Mouse (Mus musculus): Measurements from ENCODE around the gene Prkd2. TPM values are rescaled to one million over a fixed set of nuclear protein-coding genes. Genes with fewer than 3 reads are reported as not detected.

Gene Prkd2
- total and polyA plus RNA-seq, 2 experiments from 2014 or later, result 8.8 to 10.6 TPM

DNA sequence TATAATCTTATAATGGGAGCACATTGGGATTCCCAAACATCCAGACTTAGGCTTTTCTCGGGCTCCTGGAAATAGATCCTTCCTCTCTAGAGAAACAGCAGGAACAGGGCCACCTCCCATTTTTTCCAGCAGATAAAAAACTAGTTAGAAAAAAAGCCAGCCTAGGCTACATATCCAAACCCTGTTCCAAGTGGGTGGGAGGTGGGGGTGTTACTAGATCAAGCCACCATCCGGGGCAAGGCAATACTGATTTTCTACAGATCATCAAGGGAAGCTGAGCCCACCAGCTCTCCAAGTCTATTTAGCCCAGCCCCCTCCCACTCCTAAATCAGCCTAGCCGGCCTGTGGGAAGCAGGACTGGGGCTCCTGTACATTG lies 2.0 kb downstream of the Prkd2 start:
- H3K9me3 ChIP-seq (replicated peaks; ENCODE audit: control insufficient read depth, low read length), result no peaks in the 10 kb centered on the region
- H3K4me2 ChIP-seq (ENCODE audit: low read depth, low read length), result peak overlapping the region; percentile 96
- peaks cover 10% of the 10 kb centered on the region; the same call in 1 of the 2 replicates for H3K4me1 ChIP-seq (ENCODE audit: control insufficient read depth, insufficient read depth)
- WGBS, result 57% methylated on average over 3 of the region's 3 CpGs
- DNase-seq (ENCODE audit: low spot score), result no peak
- peak overlapping the region; percentile 83; the same call in 1 of the 2 replicates for H3K9ac ChIP-seq (replicated peaks; ENCODE audit: low read depth, low read length)
- peak overlapping the region; percentile 84 for H3K4me3 ChIP-seq (ENCODE audit: low read depth, low read length)
- TF ChIP-seq CTCF (IDR thresholded peaks at IDR 0.05; ENCODE audit: low read depth), result no peak
- TF ChIP-seq EP300 (IDR thresholded peaks at IDR 0.05; ENCODE audit: low read depth), result no peak
- no peak for ATAC-seq (ENCODE audit: insufficient read depth, low read depth)
- H3K27ac ChIP-seq (ENCODE audit: low read depth), result peak overlapping the region; percentile 90
- no peaks in the 10 kb centered on the region for H3K27me3 ChIP-seq (ENCODE audit: control insufficient read depth, insufficient read depth, low read length)
- peaks cover 42% of the 10 kb centered on the region for H3K36me3 ChIP-seq (replicated peaks; ENCODE audit: control insufficient read depth, insufficient read depth, low read length)

DNA sequence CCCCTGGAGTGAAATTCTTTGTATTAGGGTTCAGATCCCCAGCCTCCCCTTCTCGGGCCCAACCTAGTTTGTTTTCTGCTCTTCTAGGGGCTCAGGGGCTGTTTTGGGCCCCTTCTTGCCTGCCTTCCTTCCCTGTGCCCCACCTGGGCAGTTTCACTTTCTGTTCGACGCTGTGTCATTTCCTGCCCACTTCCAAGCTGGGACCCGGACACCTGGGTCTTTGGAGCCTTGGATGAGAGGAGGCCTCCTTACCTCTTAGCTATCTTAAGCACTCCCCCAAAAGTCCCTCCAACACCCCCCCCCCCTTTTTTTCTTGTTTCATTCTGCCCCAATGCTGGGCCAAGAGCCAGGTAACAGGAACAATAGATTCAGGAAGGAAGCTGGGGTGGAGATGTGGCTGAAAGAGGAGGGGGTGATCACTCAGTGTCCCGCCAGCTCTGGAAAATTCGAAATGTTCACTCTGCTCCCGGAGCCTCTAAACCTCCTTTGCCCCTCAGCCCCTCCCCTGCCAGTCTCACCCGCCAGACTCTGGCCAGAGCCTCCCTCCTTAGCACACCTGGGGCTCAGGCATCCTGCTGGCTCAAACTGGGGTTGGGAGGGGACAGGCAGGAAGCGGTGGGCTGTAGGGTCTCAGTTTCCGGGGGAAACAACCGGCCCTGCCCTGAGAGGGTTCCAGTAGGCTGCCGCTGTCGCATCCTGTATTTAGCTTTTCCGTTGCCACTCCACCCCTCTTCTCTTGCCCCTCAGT lies 2.5 kb downstream of the Prkd2 start:
- Histone ChIP-seq H3K4me1 (ENCODE audit: control insufficient read depth, insufficient read depth) (peaks cover 10% of the 10 kb centered on the region; the same call in 1 of the 2 replicates), H3K27ac (ENCODE audit: low read depth) (peak overlapping the region; percentile 90), H3K4me3 (ENCODE audit: low read depth, low read length) (peak overlapping the region; percentile 84), H3K4me2 (ENCODE audit: low read depth, low read length) (peak overlapping the region; percentile 96), H3K36me3 (replicated peaks; ENCODE audit: control insufficient read depth, insufficient read depth, low read length) (peaks cover 42% of the 10 kb centered on the region), H3K27me3 (ENCODE audit: control insufficient read depth, insufficient read depth, low read length) (no peaks in the 10 kb centered on the region), H3K9me3 (replicated peaks; ENCODE audit: control insufficient read depth, low read length) (no peaks in the 10 kb centered on the region), H3K9ac (replicated peaks; ENCODE audit: low read depth, low read length) (peak overlapping the region; percentile 54; the same call in 1 of the 2 replicates)
- TF ChIP-seq CTCF (IDR thresholded peaks at IDR 0.05; ENCODE audit: low read depth) (no peak), EP300 (IDR thresholded peaks at IDR 0.05; ENCODE audit: low read depth) (0 out of 2 replicates have a peak, but pooled peaks have one; percentile 26)
- DNase-seq (ENCODE audit: low spot score) (peak; percentile 60), ATAC-seq (ENCODE audit: insufficient read depth, low read depth) (peak; percentile 13)
- 39% methylated on average over 14 of the region's 14 CpGs for WGBS

DNA sequence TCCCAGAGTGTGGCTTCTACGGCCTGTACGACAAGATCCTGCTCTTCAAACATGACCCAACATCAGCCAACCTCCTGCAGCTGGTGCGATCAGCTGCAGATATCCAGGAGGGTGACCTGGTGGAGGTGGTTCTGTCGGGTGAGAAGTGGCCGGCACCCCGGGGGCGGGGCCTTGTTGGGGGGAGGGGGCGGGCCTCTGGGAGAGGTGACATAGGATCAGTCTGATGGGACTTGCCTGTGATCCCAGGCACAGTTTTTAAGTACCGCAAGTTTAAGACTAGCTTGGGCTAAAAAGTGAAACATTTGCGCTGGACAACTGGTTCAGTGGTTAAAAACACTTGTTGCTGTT lies 3.1 kb downstream of the Prkd2 start:
- peak overlapping the region; percentile 84 for H3K4me3 ChIP-seq (ENCODE audit: low read depth, low read length)
- H3K36me3 ChIP-seq (replicated peaks; ENCODE audit: control insufficient read depth, insufficient read depth, low read length), result peaks cover 41% of the 10 kb centered on the region
- no peaks in the 10 kb centered on the region for H3K27me3 ChIP-seq (ENCODE audit: control insufficient read depth, insufficient read depth, low read length)
- H3K9me3 ChIP-seq (replicated peaks; ENCODE audit: control insufficient read depth, low read length), result no peaks in the 10 kb centered on the region
- WGBS, result 47% methylated on average over 10 of the region's 10 CpGs
- ATAC-seq (ENCODE audit: insufficient read depth, low read depth), result no peak
- no peak for DNase-seq (ENCODE audit: low spot score)
- H3K4me2 ChIP-seq (ENCODE audit: low read depth, low read length), result peak overlapping the region; percentile 96
- peaks cover 10% of the 10 kb centered on the region; the same call in 1 of the 2 replicates for H3K4me1 ChIP-seq (ENCODE audit: control insufficient read depth, insufficient read depth)
- peak overlapping the region; percentile 90 for H3K27ac ChIP-seq (ENCODE audit: low read depth)
- peak overlapping the region; percentile 54; the same call in 1 of the 2 replicates for H3K9ac ChIP-seq (replicated peaks; ENCODE audit: low read depth, low read length)
- TF ChIP-seq CTCF (IDR thresholded peaks at IDR 0.05; ENCODE audit: low read depth) (no peak), EP300 (IDR thresholded peaks at IDR 0.05; ENCODE audit: low read depth) (no peak)

DNA sequence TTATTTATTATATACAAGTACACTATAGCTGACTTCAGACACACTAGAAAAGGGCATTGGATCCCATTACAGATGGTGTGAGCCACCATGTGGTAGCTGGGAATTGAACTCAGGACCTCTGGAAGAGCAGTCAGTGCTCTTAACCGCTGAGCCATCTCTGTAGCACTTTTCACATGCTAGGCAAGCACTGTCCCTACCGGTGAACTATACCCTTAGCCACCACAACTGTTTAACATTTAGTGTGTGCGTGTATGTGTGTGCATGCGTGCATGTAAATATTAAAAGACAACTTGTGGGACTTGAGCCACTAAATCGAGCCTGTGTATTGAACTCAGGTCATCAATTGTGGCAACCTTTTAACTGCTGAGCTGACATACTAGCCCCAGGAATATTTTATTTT lies 4.1 kb downstream of the Prkd2 start:
- no peak for DNase-seq (ENCODE audit: low spot score)
- no peak overlapping the region for H3K9ac ChIP-seq (replicated peaks; ENCODE audit: low read depth, low read length)
- ATAC-seq (ENCODE audit: insufficient read depth, low read depth), result no peak
- 92% methylated on average over 5 of the region's 5 CpGs for WGBS
- no peak overlapping the region for H3K4me2 ChIP-seq (ENCODE audit: low read depth, low read length)
- no peaks in the 10 kb centered on the region for H3K9me3 ChIP-seq (replicated peaks; ENCODE audit: control insufficient read depth, low read length)
- no peak overlapping the region for H3K4me3 ChIP-seq (ENCODE audit: low read depth, low read length)
- TF ChIP-seq EP300 (IDR thresholded peaks at IDR 0.05; ENCODE audit: low read depth) (no peak), CTCF (IDR thresholded peaks at IDR 0.05; ENCODE audit: low read depth) (no peak)
- H3K36me3 ChIP-seq (replicated peaks; ENCODE audit: control insufficient read depth, insufficient read depth, low read length), result peaks cover 38% of the 10 kb centered on the region
- H3K27me3 ChIP-seq (ENCODE audit: control insufficient read depth, insufficient read depth, low read length), result no peaks in the 10 kb centered on the region
- H3K4me1 ChIP-seq (ENCODE audit: control insufficient read depth, insufficient read depth), result peaks cover 10% of the 10 kb centered on the region; the same call in 1 of the 2 replicates
- no peak overlapping the region for H3K27ac ChIP-seq (ENCODE audit: low read depth)

DNA sequence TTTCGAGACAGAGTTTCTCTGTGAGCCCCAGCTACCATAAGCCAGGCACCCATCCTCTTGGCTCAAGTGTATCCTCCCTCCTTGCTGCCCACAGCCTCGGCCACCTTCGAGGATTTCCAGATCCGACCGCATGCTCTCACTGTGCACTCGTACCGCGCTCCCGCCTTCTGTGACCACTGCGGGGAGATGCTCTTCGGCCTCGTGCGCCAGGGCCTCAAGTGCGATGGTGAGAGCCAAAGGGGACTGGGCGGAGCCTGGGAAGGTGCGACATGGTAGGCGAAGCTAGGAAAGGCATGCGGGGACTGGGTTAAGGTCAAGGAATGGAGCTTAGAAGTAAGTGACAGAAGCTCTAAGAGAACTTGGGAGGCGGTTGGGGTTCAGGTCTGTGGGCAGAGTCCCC lies 4.8 kb downstream of the Prkd2 start:
- Histone ChIP-seq H3K4me3 (ENCODE audit: low read depth, low read length) (no peak overlapping the region), H3K27me3 (ENCODE audit: control insufficient read depth, insufficient read depth, low read length) (no peaks in the 10 kb centered on the region), H3K27ac (ENCODE audit: low read depth) (no peak overlapping the region), H3K9ac (replicated peaks; ENCODE audit: low read depth, low read length) (no peak overlapping the region), H3K36me3 (replicated peaks; ENCODE audit: control insufficient read depth, insufficient read depth, low read length) (peaks cover 45% of the 10 kb centered on the region), H3K9me3 (replicated peaks; ENCODE audit: control insufficient read depth, low read length) (no peaks in the 10 kb centered on the region), H3K4me1 (ENCODE audit: control insufficient read depth, insufficient read depth) (peaks cover 10% of the 10 kb centered on the region; the same call in 1 of the 2 replicates), H3K4me2 (ENCODE audit: low read depth, low read length) (no peak overlapping the region)
- ATAC-seq (ENCODE audit: insufficient read depth, low read depth) (no peak), DNase-seq (ENCODE audit: low spot score) (no peak)
- no peak for TF ChIP-seq CTCF (IDR thresholded peaks at IDR 0.05; ENCODE audit: low read depth)
- TF ChIP-seq EP300 (IDR thresholded peaks at IDR 0.05; ENCODE audit: low read depth), result no peak
- 83% methylated on average over 19 of the region's 19 CpGs for WGBS

All from heart, postnatal 0 days (tissue).